Mouse (Mus musculus) heart, adult 8-10 months (tissue): ENCODE data around the gene Ube2o. TPM values are rescaled to one million over a fixed set of nuclear protein-coding genes. Genes with fewer than 3 reads are reported as not detected.
A peak's percentile ranks its signal among the peaks of the same experiment; 100 is the strongest.
"Not testable (repeated sequence)": the region's sequence is repeated elsewhere in the genome, so short reads cannot be mapped to it uniquely, and the experiment has no call there.

ENCODE experiments used
- DNase-seq: peaks from one replicate; pipeline ENCODE4 v3.0.0; 2022; ENCODE audit warnings: low spot score
- total RNA-seq, 4 experiments: library from RNA; stranded (reverse); gene quantifications; 2 replicates each; pipeline ENCODE4 v1.2.4; 2022

Gene Ube2o
- total RNA-seq, 4 experiments from 2014 or later: 27.4 to 33.1 (median 29.8) TPM

GRCm38 (mm10) chr11:116515330-116516020 is 65.8 kb downstream of the Ube2o start:
- no peak for DNase-seq

- no peak for DNase-seq
These were observed 67.7 kb downstream of the Ube2o start for GRCm38 (mm10) chr11:116513531-116514038.

GRCm38 (mm10) chr11:116512987-116513386 is 68.3 kb downstream of the Ube2o start:
- DNase-seq: no peak

GRCm38 (mm10) chr11:116512154-116512553 is 69.1 kb downstream of the Ube2o start:
- no peak for DNase-seq

- DNase-seq: no peak
These were observed 69.9 kb downstream of the Ube2o start for GRCm38 (mm10) chr11:116511301-116511868.

GRCm38 (mm10) chr11:116508689-116509088 is 72.6 kb downstream of the Ube2o start:
- no peak for DNase-seq

- no peak for DNase-seq
These were observed 74.9 kb downstream of the Ube2o start for GRCm38 (mm10) chr11:116506151-116506875.

GRCm38 (mm10) chr11:116505573-116505972 is 75.7 kb downstream of the Ube2o start:
- DNase-seq: no peak

- no peak for DNase-seq
These were observed 76.7 kb downstream of the Ube2o start for GRCm38 (mm10) chr11:116504516-116504915.

GRCm38 (mm10) chr11:116501005-116501746 is 80.1 kb downstream of the Ube2o start:
- peak; percentile 75 for DNase-seq

GRCm38 (mm10) chr11:116499018-116499417 is 82.2 kb downstream of the Ube2o start:
- DNase-seq: no peak

GRCm38 (mm10) chr11:116498596-116498995 is 82.7 kb downstream of the Ube2o start:
- no peak for DNase-seq

- DNase-seq: no peak
These were observed 83.9 kb downstream of the Ube2o start for GRCm38 (mm10) chr11:116497313-116497712.

GRCm38 (mm10) chr11:116494474-116495174 is 86.6 kb downstream of the Ube2o start:
- DNase-seq: peak; percentile 83

- peak; percentile 56 for DNase-seq
These were observed 87.4 kb downstream of the Ube2o start, which contains the start of gene Prpsap1 for GRCm38 (mm10) chr11:116493795-116494252. Gene Prpsap1 (minus strand): TSS chr11:116494202.

- no peak for DNase-seq
These were observed 88.1 kb downstream of the Ube2o start for GRCm38 (mm10) chr11:116493191-116493590.

GRCm38 (mm10) chr11:116492507-116492906 is 88.7 kb downstream of the Ube2o start:
- not testable (repeated sequence) for DNase-seq

- no peak for DNase-seq
These were observed 89.9 kb downstream of the Ube2o start for GRCm38 (mm10) chr11:116491338-116491737.

GRCm38 (mm10) chr11:116490232-116491107 is 90.8 kb downstream of the Ube2o start:
- DNase-seq: peak; percentile 87

- DNase-seq: peak; percentile 26
These were observed 91.4 kb downstream of the Ube2o start for GRCm38 (mm10) chr11:116489771-116490231.
